Mouse (Mus musculus) liver, adult 2 months (tissue): ENCODE measurements around the gene Saysd1. TPM values are rescaled to one million over a fixed set of nuclear protein-coding genes. Genes with fewer than 3 reads are reported as not detected.

Experiments
- DNase-seq: peaks from one replicate; pipeline ENCODE4 v3.0.0-alpha.2; 2011; ENCODE audit warnings: low read depth, low spot score; ENCODE audit errors: extremely low read depth
- H3K27ac ChIP-seq: fragments of 200-500 bp; replicated peaks from 2 replicates; pipeline ENCODE4 v1.5.1; 2012; ENCODE audit warnings: low read depth, mild to moderate bottlenecking, control low read depth, inconsistent platforms, low read length; ENCODE audit not compliant: insufficient read depth
- H3K27me3 ChIP-seq: fragments of 200-500 bp; 2 replicates; pipeline ENCODE4 v1.6.1; 2012; ENCODE audit warnings: mild to moderate bottlenecking, moderate library complexity, low read length, inconsistent platforms; ENCODE audit not compliant: control insufficient read depth, insufficient read depth
- H3K36me3 ChIP-seq: fragments of 200-500 bp; 2 replicates; pipeline ENCODE4 v1.6.1; 2012; ENCODE audit warnings: low read length, inconsistent platforms; ENCODE audit not compliant: control insufficient read depth, insufficient read depth
- H3K4me1 ChIP-seq: fragments of 200-500 bp; 2 replicates; pipeline ENCODE4 v1.6.1; 2011; ENCODE audit warnings: low read length; ENCODE audit not compliant: control insufficient read depth, insufficient read depth
- H3K4me3 ChIP-seq: fragments of 200-500 bp; 2 replicates; pipeline ENCODE4 v1.5.1; 2011; ENCODE audit warnings: low read depth, mild to moderate bottlenecking, control low read depth, low read length, moderate library complexity; ENCODE audit not compliant: insufficient read depth
- H3K79me2 ChIP-seq: fragments of 200-500 bp; 2 replicates; pipeline ENCODE4 v1.6.1; 2012; ENCODE audit warnings: inconsistent platforms, mild to moderate bottlenecking, low read length, moderate library complexity; ENCODE audit not compliant: control insufficient read depth, insufficient read depth
- H3K9ac ChIP-seq: fragments of 200-500 bp; 2 replicates; pipeline ENCODE4 v1.6.1; 2012; ENCODE audit warnings: low read depth, mild to moderate bottlenecking, control low read depth, inconsistent platforms, low read length
- CTCF ChIP-seq: fragments of 200-500 bp; IDR thresholded peaks from 2 replicates; pipeline ENCODE4 v1.5.1; 2011; ENCODE audit warnings: low read depth, low read length, control low read depth
- POLR2A ChIP-seq: fragments of 200-500 bp; IDR thresholded peaks from 2 replicates; pipeline ENCODE4 v1.6.1; 2011; ENCODE audit warnings: low read length, control low read depth; ENCODE audit not compliant: insufficient read depth; ENCODE audit errors: extremely low read depth
- WGBS: fragments of 180-500 bp; shearing (Covaris S2); methylation state at CpG from one replicate; pipeline ENCODE4 v1.1.7; 2018; 5-methylcytosine and 5-hydroxymethylcytosine counted together
- polyA plus RNA-seq: library from polyadenylated mRNA; depleted of rRNA; stranded (reverse); fragments of >200 nt; gene quantifications from 2 replicates; pipeline ENCODE4 v1.2.3, GENCODE M21; 2012
- total RNA-seq: library from RNA; depleted of rRNA; stranded (reverse); fragments of >200 nt; gene quantifications from 2 replicates; pipeline ENCODE4 v1.2.3, GENCODE M21; 2014

The Saysd1 gene
- total and polyA plus RNA-seq, 2 experiments: 4.1 to 10.0 TPM

DNA sequence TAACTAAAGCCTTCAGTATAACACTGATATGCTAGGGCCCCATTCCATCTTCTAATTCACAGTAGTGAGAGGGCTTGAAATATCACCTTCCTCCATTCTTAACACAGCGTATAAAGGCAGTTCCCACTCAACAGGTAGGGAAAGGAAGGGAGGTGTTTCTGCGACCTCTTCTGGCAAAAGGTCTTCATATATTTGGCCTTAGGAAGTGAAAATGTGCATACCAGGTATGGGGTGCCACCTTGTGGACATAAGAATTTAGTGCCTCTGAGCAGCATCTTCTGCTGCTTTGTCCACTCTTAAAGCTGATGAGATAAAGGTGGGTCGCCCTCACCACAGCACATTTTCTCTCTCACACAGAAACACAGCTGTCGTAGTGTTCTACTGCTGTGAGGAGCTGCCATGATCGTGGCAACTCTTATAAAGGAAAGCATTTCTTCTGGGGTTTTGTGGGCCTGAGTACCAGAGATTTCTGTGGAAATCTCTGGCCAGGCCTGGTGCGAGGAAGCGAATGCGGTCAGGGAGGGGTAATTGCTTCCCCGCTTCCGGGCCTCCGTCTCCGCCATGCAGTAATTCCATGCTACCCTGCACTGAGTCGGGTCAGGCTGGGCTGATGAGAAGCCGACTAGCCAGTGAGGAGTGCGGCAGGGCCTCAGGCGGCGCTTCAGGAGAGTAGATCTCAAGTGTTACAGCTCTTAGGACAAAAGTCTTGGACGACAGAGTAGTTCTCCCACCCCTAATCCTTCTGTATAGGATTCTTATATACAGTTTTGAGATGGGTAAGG, 70.8 kb downstream of the Saysd1 start:
- H3K36me3 ChIP-seq: no peaks in the 10 kb centered on the region
- H3K27me3 ChIP-seq: no peaks in the 10 kb centered on the region
- H3K79me2 ChIP-seq: no peaks in the 10 kb centered on the region
- TF ChIP-seq CTCF: peak; percentile 39; the same call in 1 of the 2 replicates
- no peak for TF ChIP-seq POLR2A
- WGBS: 45% methylated on average over 18 of the region's 18 CpGs
- no peak overlapping the region for H3K4me3 ChIP-seq
- H3K4me1 ChIP-seq: 0 out of 2 replicates have a peak, but pooled peaks cover 2% of the 10 kb centered on the region
- H3K27ac ChIP-seq: no peak overlapping the region
- H3K9ac ChIP-seq: no peak overlapping the region
- peak; percentile 72 for DNase-seq

DNA sequence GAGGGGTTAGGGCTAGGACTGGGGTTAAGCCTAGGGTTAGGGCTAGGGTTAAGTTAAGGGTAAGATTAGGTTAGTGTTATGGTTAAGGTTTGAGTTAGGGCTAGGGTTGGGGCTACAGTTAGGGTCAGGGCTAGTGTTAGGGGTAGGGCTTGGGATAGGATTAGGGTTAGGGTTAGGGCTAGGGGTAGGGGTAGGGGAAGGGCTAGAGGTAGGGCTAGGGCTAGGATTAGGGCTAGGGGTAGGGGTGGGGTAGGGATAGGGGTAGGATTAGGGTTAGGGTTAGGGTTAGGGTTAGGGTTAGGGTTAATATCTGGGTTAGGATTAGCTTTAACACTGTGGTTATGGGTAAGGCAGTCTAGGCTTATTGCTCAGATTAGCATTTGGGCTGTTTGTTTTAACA, 73.6 kb downstream of the Saysd1 start:
- no peak overlapping the region for H3K4me3 ChIP-seq
- no peaks in the 10 kb centered on the region for H3K36me3 ChIP-seq
- no peak overlapping the region for H3K9ac ChIP-seq
- H3K27ac ChIP-seq: no peak overlapping the region
- DNase-seq: no peak
- no peaks in the 10 kb centered on the region for H3K27me3 ChIP-seq
- no peaks in the 10 kb centered on the region for H3K79me2 ChIP-seq
- H3K4me1 ChIP-seq: no peaks in the 10 kb centered on the region
- TF ChIP-seq CTCF: no peak
- no peak for TF ChIP-seq POLR2A

DNA sequence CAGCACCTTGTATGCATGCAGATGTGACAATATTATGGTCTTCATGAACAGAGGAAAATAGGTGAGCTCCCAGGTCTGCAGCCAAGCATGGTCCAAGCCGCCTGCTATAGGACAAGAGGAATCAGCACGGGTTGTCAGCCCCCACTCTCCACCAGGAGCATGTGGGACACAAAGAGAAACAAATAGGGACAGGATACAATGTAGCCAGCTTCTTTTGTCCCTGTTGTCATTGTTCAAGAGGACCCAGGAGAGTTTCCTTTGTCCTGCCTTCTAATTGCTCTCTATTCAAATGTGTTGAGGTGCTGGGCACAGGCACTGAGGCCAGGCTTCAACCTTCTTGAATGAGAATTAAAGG, 89.9 kb downstream of the Saysd1 start:
- WGBS: 58% methylated on average over 2 of the region's 2 CpGs
- no peak overlapping the region for H3K27ac ChIP-seq
- H3K27me3 ChIP-seq: no peaks in the 10 kb centered on the region
- H3K4me3 ChIP-seq: no peak overlapping the region
- no peak overlapping the region for H3K9ac ChIP-seq
- TF ChIP-seq POLR2A: no peak
- no peak for TF ChIP-seq CTCF
- H3K36me3 ChIP-seq: no peaks in the 10 kb centered on the region
- no peak for DNase-seq
- H3K4me1 ChIP-seq: no peaks in the 10 kb centered on the region
- no peaks in the 10 kb centered on the region for H3K79me2 ChIP-seq

GRCm38 (mm10) chr14:20047814-20048480, 90.4 kb downstream of the Saysd1 start:
- H3K27ac ChIP-seq: no peak overlapping the region
- TF ChIP-seq CTCF: no peak
- no peak for TF ChIP-seq POLR2A
- no peak overlapping the region for H3K9ac ChIP-seq
- H3K27me3 ChIP-seq: no peaks in the 10 kb centered on the region
- 72% methylated on average over 3 of the region's 3 CpGs for WGBS
- no peak for DNase-seq
- H3K36me3 ChIP-seq: no peaks in the 10 kb centered on the region
- H3K4me1 ChIP-seq: no peaks in the 10 kb centered on the region
- H3K4me3 ChIP-seq: no peak overlapping the region
- no peaks in the 10 kb centered on the region for H3K79me2 ChIP-seq

GRCm38 (mm10) chr14:20047291-20047690, 91.0 kb downstream of the Saysd1 start:
- Histone ChIP-seq H3K27me3 (no peaks in the 10 kb centered on the region), H3K4me3 (no peak overlapping the region), H3K4me1 (no peaks in the 10 kb centered on the region), H3K36me3 (no peaks in the 10 kb centered on the region), H3K27ac (no peak overlapping the region), H3K79me2 (no peaks in the 10 kb centered on the region), H3K9ac (no peak overlapping the region)
- 63% methylated on average over 2 of the region's 2 CpGs for WGBS
- DNase-seq: no peak
- no peak for TF ChIP-seq CTCF
- TF ChIP-seq POLR2A: no peak

DNA sequence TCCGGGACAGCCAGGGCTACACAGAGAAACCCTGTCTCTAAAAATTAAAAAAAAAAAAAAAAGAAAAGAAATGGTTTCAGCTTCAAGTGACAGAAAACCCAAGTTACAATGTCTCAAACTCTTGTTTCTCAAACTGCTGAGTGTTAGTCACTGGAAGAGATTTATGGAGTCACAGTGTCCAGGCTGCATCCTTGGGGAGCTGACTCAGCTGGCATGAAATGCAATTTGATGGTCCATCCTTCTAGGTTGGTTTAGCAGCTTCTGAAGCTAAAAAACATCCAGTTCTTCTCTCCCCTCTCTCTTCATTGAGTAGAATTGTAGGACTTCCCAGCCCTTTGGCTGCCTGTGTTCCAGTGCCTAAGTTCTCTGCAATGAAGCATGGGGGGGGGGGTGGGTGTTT, 94.3 kb downstream of the Saysd1 start:
- no peaks in the 10 kb centered on the region for H3K36me3 ChIP-seq
- H3K27ac ChIP-seq: no peak overlapping the region
- TF ChIP-seq POLR2A (no peak), CTCF (no peak)
- H3K4me3 ChIP-seq: no peak overlapping the region
- no peaks in the 10 kb centered on the region for H3K4me1 ChIP-seq
- no peak overlapping the region for H3K9ac ChIP-seq
- H3K27me3 ChIP-seq: no peaks in the 10 kb centered on the region
- no peak for DNase-seq
- no peaks in the 10 kb centered on the region for H3K79me2 ChIP-seq
- 100% methylated on average over 1 of the region's 1 CpGs for WGBS
